Mouse (Mus musculus): ENCODE measurements around the gene Acsm5. TPM values are rescaled to one million over a fixed set of nuclear protein-coding genes. Genes with fewer than 3 reads are reported as not detected.
"Not testable (repeated sequence)": the region's sequence is repeated elsewhere in the genome, so short reads cannot be mapped to it uniquely, and the experiment has no call there.

The Acsm5 gene
- polyA plus RNA-seq, 1 experiment = 2.7 TPM

GRCm38 (mm10) chr7:119542445-119542844 is 23.2 kb downstream of the Acsm5 start:
- 70% methylated on average over 2 of the region's 2 CpGs for WGBS
- no peak for TF ChIP-seq POLR2A (IDR thresholded peaks at IDR 0.05; ENCODE audit: low read depth, low read length)
- Histone ChIP-seq H3K4me1 (ENCODE audit: control insufficient read depth, insufficient read depth, insufficient read length, low read length) (no peaks in the 10 kb centered on the region), H3K36me3 (ENCODE audit: control insufficient read depth, insufficient read depth, low read length) (no peaks in the 10 kb centered on the region), H3K4me3 (ENCODE audit: low read depth, low read length) (no peak overlapping the region), H3K27ac (ENCODE audit: insufficient read depth, low read depth, low read length) (no peak overlapping the region), H3K27me3 (ENCODE audit: control insufficient read depth, insufficient read depth, low read length) (no peaks in the 10 kb centered on the region)

GRCm38 (mm10) chr7:119545572-119545971 is 26.3 kb downstream of the Acsm5 start:
- Histone ChIP-seq H3K4me1 (ENCODE audit: control insufficient read depth, insufficient read depth, insufficient read length, low read length) (no peaks in the 10 kb centered on the region), H3K27me3 (ENCODE audit: control insufficient read depth, insufficient read depth, low read length) (no peaks in the 10 kb centered on the region), H3K36me3 (ENCODE audit: control insufficient read depth, insufficient read depth, low read length) (no peaks in the 10 kb centered on the region), H3K27ac (ENCODE audit: insufficient read depth, low read depth, low read length) (no peak overlapping the region), H3K4me3 (ENCODE audit: low read depth, low read length) (no peak overlapping the region)
- TF ChIP-seq POLR2A (IDR thresholded peaks at IDR 0.05; ENCODE audit: low read depth, low read length) (no peak), CTCF (IDR thresholded peaks at IDR 0.05; ENCODE audit: extremely low read depth, insufficient read length, insufficient replicate concordance, low read depth, low read length) (no peak)

- Histone ChIP-seq H3K4me1 (ENCODE audit: control insufficient read depth, insufficient read depth, insufficient read length, low read length) (no peaks in the 10 kb centered on the region), H3K4me3 (ENCODE audit: low read depth, low read length) (no peak overlapping the region), H3K27ac (ENCODE audit: insufficient read depth, low read depth, low read length) (no peak overlapping the region), H3K27me3 (ENCODE audit: control insufficient read depth, insufficient read depth, low read length) (no peaks in the 10 kb centered on the region), H3K36me3 (ENCODE audit: control insufficient read depth, insufficient read depth, low read length) (no peaks in the 10 kb centered on the region)
- 72% methylated on average over 3 of the region's 3 CpGs for WGBS
- TF ChIP-seq POLR2A (IDR thresholded peaks at IDR 0.05; ENCODE audit: low read depth, low read length) = no peak
- TF ChIP-seq CTCF (IDR thresholded peaks at IDR 0.05; ENCODE audit: extremely low read depth, insufficient read length, insufficient replicate concordance, low read depth, low read length) = no peak
Measured at GRCm38 (mm10) chr7:119550471-119551222, 31.4 kb downstream of the Acsm5 start.

- TF ChIP-seq CTCF (IDR thresholded peaks at IDR 0.05; ENCODE audit: extremely low read depth, insufficient read length, insufficient replicate concordance, low read depth, low read length) (no peak), POLR2A (IDR thresholded peaks at IDR 0.05; ENCODE audit: low read depth, low read length) (no peak)
- Histone ChIP-seq H3K27ac (ENCODE audit: insufficient read depth, low read depth, low read length) (no peak within 1 kb of the TSS), H3K4me1 (ENCODE audit: control insufficient read depth, insufficient read depth, insufficient read length, low read length) (peaks cover 6% of the 10 kb centered on the region; the same call in 1 of the 2 replicates), H3K4me3 (ENCODE audit: low read depth, low read length) (no peak within 1 kb of the TSS), H3K36me3 (ENCODE audit: control insufficient read depth, insufficient read depth, low read length) (no peaks in the 10 kb centered on the region), H3K27me3 (ENCODE audit: control insufficient read depth, insufficient read depth, low read length) (no peaks in the 10 kb centered on the region)
- 86% methylated on average over 1 of the region's 1 CpGs for WGBS
Measured at GRCm38 (mm10) chr7:119554040-119554439, 34.8 kb downstream of the Acsm5 start, which contains the start of gene Acsm2. Gene Acsm2 (plus strand): TSS chr7:119554340.

GRCm38 (mm10) chr7:119559789-119560451 is 40.7 kb downstream of the Acsm5 start:
- Histone ChIP-seq H3K4me3 (ENCODE audit: low read depth, low read length) (no peak overlapping the region), H3K27me3 (ENCODE audit: control insufficient read depth, insufficient read depth, low read length) (no peaks in the 10 kb centered on the region), H3K27ac (ENCODE audit: insufficient read depth, low read depth, low read length) (no peak overlapping the region), H3K4me1 (ENCODE audit: control insufficient read depth, insufficient read depth, insufficient read length, low read length) (peaks cover 9% of the 10 kb centered on the region; the same call in 1 of the 2 replicates), H3K36me3 (ENCODE audit: control insufficient read depth, insufficient read depth, low read length) (no peaks in the 10 kb centered on the region)
- WGBS = 67% methylated on average over 3 of the region's 3 CpGs
- TF ChIP-seq POLR2A (IDR thresholded peaks at IDR 0.05; ENCODE audit: low read depth, low read length) (no peak), CTCF (IDR thresholded peaks at IDR 0.05; ENCODE audit: extremely low read depth, insufficient read length, insufficient replicate concordance, low read depth, low read length) (no peak)

GRCm38 (mm10) chr7:119560452-119560835 is 41.2 kb downstream of the Acsm5 start:
- Histone ChIP-seq H3K27me3 (ENCODE audit: control insufficient read depth, insufficient read depth, low read length) (no peaks in the 10 kb centered on the region), H3K27ac (ENCODE audit: insufficient read depth, low read depth, low read length) (no peak overlapping the region)
- WGBS = 78% methylated on average over 3 of the region's 3 CpGs

GRCm38 (mm10) chr7:119561441-119561840 is 42.2 kb downstream of the Acsm5 start:
- Histone ChIP-seq H3K4me3 (ENCODE audit: low read depth, low read length) (no peak overlapping the region), H3K36me3 (ENCODE audit: control insufficient read depth, insufficient read depth, low read length) (no peaks in the 10 kb centered on the region), H3K27me3 (ENCODE audit: control insufficient read depth, insufficient read depth, low read length) (no peaks in the 10 kb centered on the region), H3K4me1 (ENCODE audit: control insufficient read depth, insufficient read depth, insufficient read length, low read length) (peaks cover 9% of the 10 kb centered on the region; the same call in 1 of the 2 replicates), H3K27ac (ENCODE audit: insufficient read depth, low read depth, low read length) (no peak overlapping the region)
- TF ChIP-seq CTCF (IDR thresholded peaks at IDR 0.05; ENCODE audit: extremely low read depth, insufficient read length, insufficient replicate concordance, low read depth, low read length) (no peak), POLR2A (IDR thresholded peaks at IDR 0.05; ENCODE audit: low read depth, low read length) (no peak)
- 37% methylated on average over 4 of the region's 4 CpGs for whole genome bisulfite sequencing

More at GRCm38 (mm10) chr7:119560452-119560835, 41.2 kb downstream of the Acsm5 start:
- Histone ChIP-seq H3K4me3 (ENCODE audit: low read depth, low read length) (no peak overlapping the region), H3K36me3 (ENCODE audit: control insufficient read depth, insufficient read depth, low read length) (no peaks in the 10 kb centered on the region), H3K4me1 (ENCODE audit: control insufficient read depth, insufficient read depth, insufficient read length, low read length) (peaks cover 9% of the 10 kb centered on the region; the same call in 1 of the 2 replicates)
- TF ChIP-seq POLR2A (IDR thresholded peaks at IDR 0.05; ENCODE audit: low read depth, low read length) = no peak
- no peak for TF ChIP-seq CTCF (IDR thresholded peaks at IDR 0.05; ENCODE audit: extremely low read depth, insufficient read length, insufficient replicate concordance, low read depth, low read length)

- H3K27me3 ChIP-seq (ENCODE audit: control insufficient read depth, insufficient read depth, low read length); H3K36me3 ChIP-seq (ENCODE audit: control insufficient read depth, insufficient read depth, low read length); H3K27ac ChIP-seq (ENCODE audit: insufficient read depth, low read depth, low read length); H3K4me1 ChIP-seq (ENCODE audit: control insufficient read depth, insufficient read depth, insufficient read length, low read length); H3K4me3 ChIP-seq (ENCODE audit: low read depth, low read length): not testable (repeated sequence)
- 86% methylated on average over 2 of the region's 2 CpGs for WGBS
Measured at GRCm38 (mm10) chr7:119562476-119562875, 43.2 kb downstream of the Acsm5 start.

Measured in small intestine, adult 2 months (tissue).